Mouse (Mus musculus) heart, adult 10 weeks (tissue): ENCODE measurements around the gene Pspc1. TPM values are rescaled to one million over a fixed set of nuclear protein-coding genes. Genes with fewer than 3 reads are reported as not detected.

Experiments used
- polyA plus RNA-seq: library from polyadenylated mRNA; stranded (reverse); fragments of 350-450 nt; fragmentation: Illumina TruSeq; extraction: RNeasy Lipid Tissue Mini Kit (QIAGEN cat#74804); gene quantifications from one replicate; pipeline ENCODE4 v1.2.3, GENCODE M21; 2014; ENCODE audit warnings: low read depth, low replicate concordance

Pspc1 gene
- 16.1 TPM for polyA plus RNA-seq

GRCm38 (mm10) chr14:56778200-56778932, at the start of gene Pspc1:
Gene Pspc1 (minus strand): TSS chr14:56778316.

GRCm38 (mm10) chr14:56811701-56812339, 33.7 kb upstream of the Pspc1 start, which contains the start of gene Zmym5:
Gene Zmym5 (minus strand): TSS chr14:56811716.

Other genes starting within 250 kb of the Pspc1 start
- gene Cenpj, start 202.9 kb downstream of the Pspc1 start, polyA plus RNA-seq, result 3.3 TPM
- 22.8 TPM for gene Parp4, start 202.7 kb downstream of the Pspc1 start, polyA plus RNA-seq
- gene Mphosph8, start 110.1 kb downstream of the Pspc1 start, polyA plus RNA-seq, result 25.0 TPM
- 28.6 TPM for gene Zmym5, start 33.4 kb upstream of the Pspc1 start, polyA plus RNA-seq
- gene Zmym2, start 108.3 kb upstream of the Pspc1 start, polyA plus RNA-seq, result 31.1 TPM